Mouse (Mus musculus): ENCODE results near the gene Gm21258. TPM values are rescaled to one million over a fixed set of nuclear protein-coding genes. Genes with fewer than 3 reads are reported as not detected.

Gm21258 gene
- not detected in 2 replicates for polyA plus RNA-seq (2015; fragmentation: Nextera tagmentation; extraction: Ambion mirVana)

GRCm38 (mm10) chrY:52779740-52780139 lies at the start of gene Gm21258:
Gm21258 (plus strand) TSS chrY:52780040.

